Mouse (Mus musculus): Measurements from ENCODE around the gene Tspear. TPM values are rescaled to one million over a fixed set of nuclear protein-coding genes. Genes with fewer than 3 reads are reported as not detected.

Tspear gene
- 0.64 and 0.65 TPM in 2 replicates for polyA plus RNA-seq (2015; fragmentation: Nextera tagmentation; extraction: Ambion mirVana)

DNA sequence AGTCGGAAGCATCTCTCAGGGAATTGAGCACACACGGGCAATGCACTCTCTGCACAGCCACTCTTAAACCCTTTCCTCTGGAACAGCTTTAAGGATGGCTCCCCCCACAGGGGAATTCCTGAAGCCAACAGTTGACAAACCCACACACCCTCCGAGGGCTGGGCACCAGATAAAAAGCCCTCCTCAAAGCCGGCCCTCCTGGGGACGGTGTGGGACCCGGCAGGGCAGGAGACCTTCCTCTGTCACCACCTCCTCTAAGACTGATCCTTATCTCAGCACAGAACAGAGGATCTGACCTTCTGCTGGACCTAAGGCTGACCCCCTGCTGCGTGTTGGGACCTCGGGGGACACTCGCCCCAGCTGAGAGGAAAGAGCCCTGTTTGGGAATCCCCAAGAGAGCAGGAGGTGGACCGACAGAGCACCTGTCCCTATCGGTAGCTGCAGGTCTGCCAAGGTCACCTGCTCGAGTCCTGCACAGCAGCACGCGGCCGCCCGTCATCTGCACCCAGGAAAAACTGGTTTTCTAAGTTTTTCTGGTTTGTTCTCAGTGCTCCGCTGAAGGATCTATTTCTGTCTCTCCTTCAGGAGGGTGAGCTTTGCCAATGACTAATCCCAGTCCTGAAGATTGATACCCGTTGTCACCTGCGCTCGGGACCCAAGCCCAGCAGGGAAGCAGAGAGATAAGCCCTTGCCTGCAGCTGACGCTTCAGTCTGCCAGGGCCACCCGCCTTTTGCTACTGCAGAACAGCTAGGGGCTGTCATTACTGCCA, at the start of gene Tspear:
Gene Tspear (plus strand): TSS at position 675 of the 770 bp plus-strand sequence.
- no peak for ATAC-seq
- H3K27me3 ChIP-seq, result peaks cover 30% of the 10 kb centered on the region
- no peak within 1 kb of the TSS for H3K4me3 ChIP-seq
- H3K36me3 ChIP-seq (ENCODE audit: poor library complexity, severe bottlenecking), result no peaks in the 10 kb centered on the region
- no peak within 1 kb of the TSS for H3K9ac ChIP-seq
- H3K27ac ChIP-seq, result no peak within 1 kb of the TSS
- H3K4me1 ChIP-seq, result peaks cover 4% of the 10 kb centered on the region; the same call in 1 of the 2 replicates
- H3K9me3 ChIP-seq (replicated peaks), result no peaks in the 10 kb centered on the region
- 7% methylated on average over 22 of the region's 22 CpGs for WGBS
- H3K4me2 ChIP-seq, result no peak within 1 kb of the TSS

DNA sequence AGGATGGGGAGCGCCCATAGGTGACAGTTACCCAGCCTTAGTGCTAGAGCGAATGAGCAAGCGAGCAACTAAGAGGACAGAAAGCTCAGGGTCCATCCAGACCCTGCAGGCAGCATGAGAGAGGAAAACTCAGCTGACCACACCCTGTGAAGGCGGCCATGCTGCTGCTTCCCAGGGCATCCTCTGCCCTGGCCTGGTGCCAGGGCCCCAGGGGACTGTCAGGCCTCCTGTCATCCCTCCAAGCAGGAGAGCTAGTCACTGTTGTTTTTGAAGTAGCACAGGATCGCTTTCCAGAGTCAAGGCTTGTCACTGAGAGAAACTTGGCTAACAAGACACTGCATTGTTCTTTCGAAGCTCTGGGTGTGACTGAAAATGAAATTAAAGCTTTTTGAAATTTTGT, 47.4 kb upstream of the Tspear start:
- H3K9ac ChIP-seq, result no peak overlapping the region
- no peak for ATAC-seq
- H3K9me3 ChIP-seq (replicated peaks), result no peaks in the 10 kb centered on the region
- H3K4me1 ChIP-seq, result peaks cover 6% of the 10 kb centered on the region
- H3K4me2 ChIP-seq, result no peak overlapping the region
- H3K4me3 ChIP-seq, result no peak overlapping the region
- H3K27ac ChIP-seq, result no peak overlapping the region
- no peaks in the 10 kb centered on the region for H3K27me3 ChIP-seq
- H3K36me3 ChIP-seq (ENCODE audit: poor library complexity, severe bottlenecking), result peaks cover 87% of the 10 kb centered on the region
- 79% methylated on average over 6 of the region's 6 CpGs for WGBS

DNA sequence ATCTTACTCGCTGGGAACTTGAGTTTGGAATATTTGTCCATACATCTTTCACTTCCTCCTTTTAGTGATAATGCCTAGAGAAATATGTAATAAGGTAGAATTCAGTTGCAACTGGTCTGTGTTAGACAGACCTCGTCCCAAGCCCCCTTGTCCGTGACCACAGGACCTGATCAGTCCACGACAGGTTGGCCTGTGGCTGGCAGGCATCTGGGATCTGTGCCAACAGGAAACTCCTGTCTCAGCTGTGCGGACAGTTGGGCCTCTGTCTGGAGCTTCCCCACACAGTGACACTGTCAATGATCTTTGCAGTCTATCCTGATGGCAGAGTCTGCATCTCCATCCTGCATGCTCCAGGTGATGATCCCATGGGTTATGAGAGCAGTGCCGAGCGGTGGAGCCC, 43.2 kb upstream of the Tspear start:
- no peak overlapping the region for H3K4me2 ChIP-seq
- H3K27ac ChIP-seq, result no peak overlapping the region
- peaks cover 6% of the 10 kb centered on the region for H3K4me1 ChIP-seq
- 85% methylated on average over 7 of the region's 7 CpGs for WGBS
- no peaks in the 10 kb centered on the region for H3K27me3 ChIP-seq
- H3K36me3 ChIP-seq (ENCODE audit: poor library complexity, severe bottlenecking), result peaks cover 86% of the 10 kb centered on the region
- no peak overlapping the region for H3K9ac ChIP-seq
- no peak overlapping the region for H3K4me3 ChIP-seq
- H3K9me3 ChIP-seq (replicated peaks), result no peaks in the 10 kb centered on the region
- no peak for ATAC-seq

DNA sequence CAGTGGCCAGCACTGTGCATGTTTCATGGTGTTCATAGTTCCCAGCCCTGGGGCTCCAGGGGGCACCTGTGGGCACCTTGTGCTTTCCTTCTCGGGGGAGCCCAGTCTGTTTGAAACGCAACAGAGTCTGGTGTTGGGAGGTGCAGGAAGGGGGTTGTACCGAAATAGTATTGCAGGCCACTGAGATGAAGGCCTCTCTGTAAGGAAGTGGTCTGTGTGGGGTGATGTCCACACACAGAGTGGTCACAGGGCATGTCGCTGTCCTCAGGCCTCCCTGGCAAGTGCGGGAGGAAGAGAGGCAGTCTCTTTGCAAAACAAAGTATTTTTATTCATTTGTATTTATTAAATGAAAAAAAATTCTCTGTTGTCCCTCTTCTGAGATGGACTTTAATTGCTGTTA, 40.8 kb upstream of the Tspear start:
- Histone ChIP-seq H3K27me3 (no peaks in the 10 kb centered on the region), H3K9me3 (replicated peaks) (no peaks in the 10 kb centered on the region), H3K4me1 (no peaks in the 10 kb centered on the region), H3K4me3 (no peak overlapping the region), H3K9ac (no peak overlapping the region), H3K27ac (no peak overlapping the region), H3K36me3 (ENCODE audit: poor library complexity, severe bottlenecking) (peaks cover 67% of the 10 kb centered on the region), H3K4me2 (no peak overlapping the region)
- no peak for ATAC-seq
- WGBS, result 90% methylated on average over 5 of the region's 5 CpGs

DNA sequence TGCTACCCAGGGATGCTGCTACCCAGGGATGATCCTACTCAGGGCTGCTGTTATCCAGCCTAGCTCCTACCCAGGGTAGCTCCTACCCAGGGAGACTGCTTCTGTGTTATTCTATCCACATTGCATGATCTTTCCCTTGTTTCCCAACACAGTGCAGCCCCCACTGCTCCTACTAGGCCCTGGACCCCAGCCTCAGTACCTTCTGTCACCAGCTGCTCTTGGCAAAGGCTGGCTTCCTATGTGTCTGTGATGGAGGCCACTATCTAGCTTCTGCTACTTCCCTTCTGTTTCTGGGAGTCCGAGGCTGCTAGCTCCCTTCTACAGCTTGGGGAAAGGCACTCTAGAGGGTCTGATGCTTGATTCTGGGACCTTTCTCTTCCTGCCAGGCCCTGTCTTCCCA, 38.9 kb upstream of the Tspear start:
- ATAC-seq, result no peak
- peaks cover 50% of the 10 kb centered on the region for H3K36me3 ChIP-seq (ENCODE audit: poor library complexity, severe bottlenecking)
- no peak overlapping the region for H3K4me2 ChIP-seq
- H3K9ac ChIP-seq, result no peak overlapping the region
- no peak overlapping the region for H3K4me3 ChIP-seq
- no peaks in the 10 kb centered on the region for H3K4me1 ChIP-seq
- no peaks in the 10 kb centered on the region for H3K9me3 ChIP-seq (replicated peaks)
- peak overlapping the region; percentile 25; the same call in 1 of the 2 replicates for H3K27ac ChIP-seq
- H3K27me3 ChIP-seq, result no peaks in the 10 kb centered on the region
- WGBS, result 81% methylated on average over 1 of the region's 1 CpGs

DNA sequence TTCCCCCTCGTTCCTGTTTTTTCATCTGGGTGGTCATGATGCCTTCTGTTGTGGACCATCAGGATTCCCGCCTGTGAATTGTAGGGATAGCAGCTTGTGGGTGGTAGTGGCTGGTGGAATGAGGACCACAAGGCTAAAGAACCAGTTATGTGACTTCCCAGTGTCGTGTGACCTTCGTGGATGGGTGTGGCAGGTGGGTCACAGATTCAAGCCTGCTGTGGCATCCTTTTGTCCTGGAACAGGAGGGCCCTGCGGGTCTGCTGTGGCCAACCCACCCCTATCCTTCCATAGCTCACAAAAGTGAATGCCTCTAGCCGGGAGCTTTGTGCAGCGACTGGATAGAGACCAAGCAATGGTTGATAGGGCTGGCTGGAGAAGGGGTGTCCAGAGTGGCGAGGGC, 38.5 kb upstream of the Tspear start:
- Histone ChIP-seq H3K9ac (no peak overlapping the region), H3K4me3 (no peak overlapping the region), H3K9me3 (replicated peaks) (no peaks in the 10 kb centered on the region), H3K27me3 (no peaks in the 10 kb centered on the region), H3K36me3 (ENCODE audit: poor library complexity, severe bottlenecking) (peaks cover 46% of the 10 kb centered on the region), H3K4me1 (no peaks in the 10 kb centered on the region), H3K27ac (no peak overlapping the region), H3K4me2 (no peak overlapping the region)
- no peak for ATAC-seq
- 82% methylated on average over 8 of the region's 8 CpGs for WGBS

DNA sequence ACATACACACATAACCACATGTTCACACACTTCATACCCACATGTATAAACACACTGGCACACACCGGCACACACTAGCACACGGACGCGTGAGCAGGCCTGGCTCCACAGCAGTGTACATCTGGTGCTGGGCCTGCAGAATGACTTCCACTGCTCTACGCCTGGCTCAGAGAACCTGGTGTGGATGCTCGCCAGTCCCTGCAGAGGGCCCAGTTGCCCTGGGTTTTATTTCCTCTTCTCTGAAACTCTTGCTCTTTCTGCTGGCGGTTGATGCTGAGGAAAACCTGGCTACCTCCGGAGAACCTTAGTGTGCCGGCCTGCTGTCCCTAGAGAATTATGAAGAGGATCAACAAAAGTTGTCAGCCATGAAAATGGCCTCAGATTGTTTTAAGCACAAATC, 34.3 kb upstream of the Tspear start:
- Histone ChIP-seq H3K4me2 (no peak overlapping the region), H3K9ac (no peak overlapping the region), H3K4me1 (no peaks in the 10 kb centered on the region), H3K27ac (no peak overlapping the region), H3K36me3 (ENCODE audit: poor library complexity, severe bottlenecking) (peaks cover 5% of the 10 kb centered on the region), H3K27me3 (no peaks in the 10 kb centered on the region), H3K4me3 (no peak overlapping the region), H3K9me3 (replicated peaks) (no peaks in the 10 kb centered on the region)
- no peak for ATAC-seq
- 91% methylated on average over 9 of the region's 9 CpGs for WGBS

DNA sequence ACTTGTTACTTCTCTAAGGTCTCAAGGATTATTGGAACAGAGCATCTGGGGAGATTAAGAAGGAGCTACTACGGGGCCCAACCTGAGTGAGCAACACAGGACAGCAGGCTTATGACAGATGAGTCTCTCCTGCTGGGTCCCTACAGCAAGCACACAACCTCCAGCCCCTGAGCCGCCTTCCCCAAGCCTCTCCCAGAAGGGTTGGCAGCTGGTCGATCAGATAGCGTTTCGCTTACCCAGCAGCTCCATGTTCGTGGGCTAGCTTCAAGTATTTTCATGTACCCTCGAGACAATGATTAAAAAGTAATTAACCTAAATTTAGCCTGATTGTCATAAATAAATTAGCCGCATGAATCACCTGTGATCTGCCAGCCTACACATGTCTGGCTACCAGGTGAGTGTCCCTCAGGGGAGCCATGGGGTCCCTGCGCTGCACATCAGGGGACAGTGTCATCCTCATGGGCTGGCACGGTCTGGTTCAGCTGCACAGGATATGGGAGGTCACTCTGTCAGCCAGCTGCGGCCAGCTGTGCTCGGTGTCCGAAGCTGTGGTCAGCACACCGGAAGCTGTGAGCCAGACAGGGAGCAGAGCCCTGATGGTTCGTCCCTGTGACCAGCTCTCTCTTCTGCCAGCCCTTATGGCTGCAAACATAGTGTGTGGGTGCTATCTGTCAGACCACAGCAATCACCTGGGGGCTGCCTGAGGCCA, 27.9 kb upstream of the Tspear start:
- 79% methylated on average over 15 of the region's 15 CpGs for WGBS
- H3K36me3 ChIP-seq (ENCODE audit: poor library complexity, severe bottlenecking), result no peaks in the 10 kb centered on the region

DNA sequence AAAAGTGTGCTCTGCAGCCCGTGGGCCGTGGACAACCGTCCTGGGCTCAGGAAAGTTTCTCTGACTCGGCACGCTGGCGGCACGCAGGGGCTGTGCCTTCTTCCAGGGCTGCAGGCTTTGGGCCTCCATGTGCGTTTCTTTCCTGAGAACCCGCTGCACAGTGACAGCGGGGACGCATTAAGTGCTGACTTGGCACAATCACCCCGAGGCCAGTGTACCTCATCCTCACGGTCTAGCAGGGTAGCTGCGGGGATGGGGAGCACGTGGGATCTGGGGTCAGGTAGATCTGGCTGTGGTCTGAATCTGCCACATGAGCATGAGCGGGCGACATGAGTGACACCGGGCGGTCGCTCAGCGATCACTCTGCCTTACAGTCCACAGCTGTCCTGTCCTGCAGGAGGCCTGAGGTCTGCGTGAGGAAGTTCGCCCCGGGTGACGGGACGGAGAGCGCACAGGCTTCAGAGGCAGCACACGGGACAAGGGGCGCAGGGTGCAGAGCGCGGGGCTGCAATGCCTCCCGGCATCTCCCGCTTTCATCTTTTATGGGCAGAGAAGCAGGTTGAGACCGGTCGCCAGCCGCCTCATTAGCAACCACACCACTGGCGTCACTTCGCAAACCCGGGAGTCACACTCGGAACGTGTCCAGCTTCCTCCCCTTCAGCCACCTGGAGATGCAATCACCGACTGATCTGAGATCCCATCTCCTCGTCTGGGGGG, 22.3 kb upstream of the Tspear start:
- Histone ChIP-seq H3K27ac (no peak overlapping the region), H3K9me3 (replicated peaks) (no peaks in the 10 kb centered on the region), H3K36me3 (ENCODE audit: poor library complexity, severe bottlenecking) (no peaks in the 10 kb centered on the region), H3K27me3 (no peaks in the 10 kb centered on the region), H3K4me1 (no peaks in the 10 kb centered on the region), H3K9ac (no peak overlapping the region), H3K4me3 (no peak overlapping the region), H3K4me2 (no peak overlapping the region; the same call in 1 of the 2 replicates)
- 64% methylated on average over 43 of the region's 43 CpGs for WGBS
- no peak for ATAC-seq

More for the DNA sequence above, 27.9 kb upstream of the Tspear start:
- Histone ChIP-seq H3K9me3 (replicated peaks) (no peaks in the 10 kb centered on the region), H3K27me3 (no peaks in the 10 kb centered on the region), H3K9ac (no peak overlapping the region), H3K4me1 (no peaks in the 10 kb centered on the region), H3K4me2 (no peak overlapping the region), H3K4me3 (no peak overlapping the region), H3K27ac (no peak overlapping the region)
- ATAC-seq, result no peak

DNA sequence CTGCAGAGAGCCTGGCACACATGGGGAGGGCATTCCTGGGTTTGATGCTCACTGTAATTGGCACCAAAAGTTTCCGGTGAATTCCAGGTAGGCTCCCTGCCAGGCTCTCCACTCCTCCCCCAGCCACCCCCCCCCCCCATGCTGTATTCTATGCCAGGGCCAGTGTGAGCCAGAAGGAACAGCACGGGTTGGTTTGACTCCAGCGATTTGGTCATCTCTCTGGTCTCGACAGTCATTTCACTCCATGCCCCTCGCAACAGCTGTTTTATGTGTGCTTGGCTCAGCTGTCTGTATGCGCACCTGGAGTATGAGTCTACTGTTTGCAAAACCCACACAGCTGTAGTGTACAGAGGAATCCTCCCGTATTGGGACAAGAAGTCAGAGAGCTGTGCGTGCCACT, 20.0 kb upstream of the Tspear start:
- no peaks in the 10 kb centered on the region for H3K4me1 ChIP-seq
- no peak overlapping the region for H3K4me2 ChIP-seq
- no peak for ATAC-seq
- H3K4me3 ChIP-seq, result no peak overlapping the region
- H3K9ac ChIP-seq, result no peak overlapping the region
- H3K9me3 ChIP-seq (replicated peaks), result no peaks in the 10 kb centered on the region
- H3K27ac ChIP-seq, result no peak overlapping the region
- WGBS, result 85% methylated on average over 8 of the region's 8 CpGs
- H3K36me3 ChIP-seq (ENCODE audit: poor library complexity, severe bottlenecking), result no peaks in the 10 kb centered on the region
- no peaks in the 10 kb centered on the region for H3K27me3 ChIP-seq

DNA sequence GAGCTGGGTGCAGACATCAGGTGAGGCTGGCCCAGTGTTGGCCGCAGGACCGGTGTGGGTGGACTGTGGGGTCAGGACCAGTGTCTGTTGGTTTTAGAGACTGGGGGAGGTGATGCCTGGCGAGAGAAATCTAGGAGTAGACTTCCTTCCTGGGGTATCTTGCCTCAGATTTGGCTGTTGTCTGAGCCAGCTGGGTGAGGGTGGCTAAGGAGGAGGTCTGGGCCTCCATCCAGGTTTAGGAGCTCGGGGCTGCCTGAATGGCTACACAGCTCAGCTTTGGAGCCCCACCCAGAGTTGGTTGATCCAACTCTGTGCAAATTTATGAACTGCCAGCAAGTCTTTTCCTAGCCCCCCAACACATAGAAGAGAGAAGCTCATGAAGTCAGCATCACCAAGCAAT, 19.0 kb upstream of the Tspear start:
- Histone ChIP-seq H3K4me2 (no peak overlapping the region), H3K27ac (no peak overlapping the region), H3K9ac (no peak overlapping the region), H3K36me3 (ENCODE audit: poor library complexity, severe bottlenecking) (no peaks in the 10 kb centered on the region), H3K27me3 (no peaks in the 10 kb centered on the region), H3K4me1 (no peaks in the 10 kb centered on the region), H3K9me3 (replicated peaks) (no peaks in the 10 kb centered on the region), H3K4me3 (no peak overlapping the region)
- no peak for ATAC-seq
- 88% methylated on average over 4 of the region's 4 CpGs for WGBS

DNA sequence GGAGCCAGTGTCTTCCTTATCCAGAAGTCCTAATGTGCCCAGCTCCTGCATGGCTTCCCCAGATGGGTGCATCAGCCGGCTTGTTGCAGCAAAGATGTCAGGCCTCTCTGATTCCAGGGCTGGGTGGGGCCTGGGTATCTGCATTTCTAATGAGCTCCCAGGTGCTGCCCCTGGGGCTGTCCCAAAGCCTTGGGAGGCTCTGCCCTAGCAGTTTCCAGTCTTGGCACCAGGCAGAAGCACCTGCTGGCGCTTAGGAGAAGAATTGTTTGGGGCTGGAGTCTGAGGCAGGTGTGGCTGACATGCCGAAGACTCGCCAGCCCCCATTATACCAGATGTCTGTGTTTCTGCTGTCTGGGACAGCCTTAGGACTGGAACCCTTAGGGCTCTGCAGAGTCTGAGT, 15.7 kb upstream of the Tspear start:
- H3K4me1 ChIP-seq, result no peaks in the 10 kb centered on the region
- H3K4me3 ChIP-seq, result no peak overlapping the region
- peaks cover under 1% of the 10 kb centered on the region; the same call in 1 of the 2 replicates for H3K27me3 ChIP-seq
- no peak overlapping the region for H3K9ac ChIP-seq
- H3K27ac ChIP-seq, result no peak overlapping the region
- ATAC-seq, result no peak
- WGBS, result 89% methylated on average over 4 of the region's 4 CpGs
- H3K4me2 ChIP-seq, result no peak overlapping the region
- H3K9me3 ChIP-seq (replicated peaks), result no peaks in the 10 kb centered on the region
- H3K36me3 ChIP-seq (ENCODE audit: poor library complexity, severe bottlenecking), result no peaks in the 10 kb centered on the region
